Mouse (Mus musculus) cerebellum, adult 2 months (tissue): Measurements from ENCODE around the gene Adamtsl3.

Experiments
- CTCF ChIP-seq: fragments of 200-500 bp; IDR thresholded peaks from 2 replicates; pipeline ENCODE4 v1.5.1; 2011; ENCODE audit warnings: low read depth, mild to moderate bottlenecking, control low read depth, low read length, moderate library complexity, borderline replicate concordance; ENCODE audit not compliant: insufficient read depth
- POLR2A ChIP-seq: fragments of 200-500 bp; IDR thresholded peaks from 2 replicates; pipeline ENCODE4 v1.6.1; 2011; ENCODE audit warnings: low read length, control low read depth, borderline replicate concordance; ENCODE audit not compliant: insufficient read depth

- TF ChIP-seq CTCF (no peak), POLR2A (no peak)
Observed at GRCm38 (mm10) chr7:82557111-82557510, 221.6 kb downstream of the Adamtsl3 start.
